Mouse (Mus musculus): ENCODE data around the gene Dgkh.

The Dgkh gene

DNA sequence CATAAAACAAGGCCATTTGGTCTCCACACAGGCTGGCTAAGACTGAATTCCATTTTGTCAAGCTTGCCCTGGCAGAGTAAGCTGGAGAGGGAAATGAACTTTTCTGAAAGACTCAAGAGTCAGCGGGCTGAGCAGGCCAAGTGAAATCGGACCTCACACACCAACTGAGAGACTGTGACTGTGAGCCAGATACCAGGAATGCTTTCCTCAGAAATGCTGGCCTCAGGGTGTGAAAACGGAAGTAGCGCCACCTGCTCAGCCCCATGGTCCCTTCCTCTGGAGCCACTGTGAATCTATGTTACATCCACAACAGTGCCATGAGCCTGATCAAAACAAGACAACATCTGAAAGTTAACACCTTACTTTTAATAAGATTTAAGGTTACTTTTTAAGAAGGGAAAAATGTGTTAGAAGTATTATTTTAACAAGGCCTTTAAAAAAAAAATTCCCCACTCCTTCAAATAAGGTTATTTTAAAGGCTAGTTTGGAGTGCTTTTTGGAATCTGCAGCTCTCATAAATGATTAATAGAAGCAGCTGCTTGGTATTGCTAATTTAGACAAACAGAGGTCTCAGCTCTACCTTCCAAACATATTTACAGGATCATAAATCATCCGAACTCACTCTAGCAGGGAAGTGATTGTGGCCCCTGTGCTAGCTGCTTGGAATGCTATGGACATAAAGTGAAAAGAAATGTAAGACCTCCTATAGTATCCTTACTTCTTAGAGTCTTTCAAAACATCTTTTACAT, 193.8 kb downstream of the Dgkh start:
- DNase-seq (ENCODE audit: low spot score in 2 of 2), result no peak

DNA sequence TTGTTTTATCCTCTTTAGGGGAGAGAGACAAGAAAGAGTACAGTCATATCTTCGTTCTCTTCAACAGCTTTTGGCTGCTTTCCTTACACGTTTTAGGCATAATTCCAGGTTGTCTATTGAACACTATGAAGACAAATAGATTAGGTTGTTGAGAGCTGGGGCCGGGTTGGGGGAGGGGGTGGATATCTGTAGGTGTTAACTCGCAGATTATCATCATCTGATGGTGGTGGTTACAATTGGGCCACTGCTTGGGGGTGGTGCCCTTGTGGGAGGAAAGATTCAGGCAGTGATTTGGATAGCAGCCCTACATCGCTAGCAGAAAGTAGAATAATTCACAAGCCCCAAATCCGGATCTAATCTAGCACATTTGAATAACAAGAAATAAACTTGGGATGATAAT, 195.0 kb downstream of the Dgkh start:
- no peak for DNase-seq (ENCODE audit: low spot score in 2 of 2)

DNA sequence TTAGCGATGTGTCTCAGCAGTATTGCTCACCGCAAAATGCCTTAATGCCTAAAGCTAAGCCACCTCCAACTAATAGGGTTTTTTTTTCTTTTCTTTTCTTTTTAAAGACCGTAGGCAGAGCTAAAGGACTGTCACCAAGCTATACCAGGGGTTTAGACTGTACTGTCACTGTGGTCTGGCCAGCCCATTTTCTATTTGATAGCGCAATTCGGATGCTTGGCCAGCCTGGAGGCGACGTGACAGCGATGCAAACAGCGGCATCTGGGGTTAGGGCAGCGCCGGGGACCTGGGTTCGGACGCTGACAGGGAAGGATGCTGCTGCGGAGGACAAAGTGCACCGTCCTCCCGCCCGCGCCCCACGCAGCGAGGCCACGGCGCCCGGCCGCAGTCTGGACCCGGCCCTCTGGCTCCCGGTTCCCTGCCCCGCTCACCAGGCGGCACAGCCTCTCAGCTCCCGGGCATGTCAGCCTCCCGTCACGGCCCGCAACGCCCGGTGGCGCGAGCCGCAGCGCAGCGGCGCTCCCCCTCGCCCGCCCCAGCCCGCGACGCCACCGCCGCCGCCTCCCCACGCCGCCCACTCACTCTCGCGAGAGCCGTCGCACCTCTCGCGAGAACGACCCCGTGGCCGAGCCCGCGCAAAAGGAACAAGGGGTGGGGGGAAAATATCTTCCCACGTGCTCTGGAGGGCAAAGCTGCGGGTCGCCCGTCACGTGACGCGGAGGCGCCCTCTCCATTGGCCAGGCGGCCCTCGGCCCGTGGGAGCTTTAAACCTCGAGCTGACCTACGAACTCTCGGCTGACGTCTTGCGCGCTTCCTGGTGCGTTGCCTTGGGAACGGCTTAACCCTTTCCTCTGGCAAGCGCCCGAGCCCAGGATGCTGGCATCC, 196.1 kb downstream of the Dgkh start, which contains the start of gene Akap11:
TSS of gene Akap11 (minus strand) at position 528 of the 885 bp plus-strand sequence.
- peak; percentile 76 to 89 for DNase-seq (ENCODE audit: low spot score in 2 of 2)

DNA sequence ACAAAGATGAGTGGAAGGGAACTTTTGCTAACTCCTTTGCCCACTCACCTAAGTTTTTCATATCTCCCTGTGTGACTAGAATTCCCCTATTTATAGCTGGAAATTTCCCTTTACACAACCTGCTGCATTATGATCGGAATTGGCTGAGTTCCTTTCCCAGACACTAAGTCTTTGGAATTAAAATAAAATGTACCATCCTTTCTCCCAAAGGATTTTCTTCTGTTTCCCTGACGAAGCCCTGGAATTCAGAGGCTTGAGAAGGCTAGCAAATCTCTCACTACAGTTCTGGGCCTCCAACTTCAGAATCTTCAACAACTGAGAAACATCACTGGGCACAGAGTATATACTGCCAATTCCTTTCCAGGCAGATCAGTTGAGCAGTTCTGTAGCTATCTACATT, 197.2 kb downstream of the Dgkh start:
- no peak for DNase-seq (ENCODE audit: low spot score in 2 of 2)

DNA sequence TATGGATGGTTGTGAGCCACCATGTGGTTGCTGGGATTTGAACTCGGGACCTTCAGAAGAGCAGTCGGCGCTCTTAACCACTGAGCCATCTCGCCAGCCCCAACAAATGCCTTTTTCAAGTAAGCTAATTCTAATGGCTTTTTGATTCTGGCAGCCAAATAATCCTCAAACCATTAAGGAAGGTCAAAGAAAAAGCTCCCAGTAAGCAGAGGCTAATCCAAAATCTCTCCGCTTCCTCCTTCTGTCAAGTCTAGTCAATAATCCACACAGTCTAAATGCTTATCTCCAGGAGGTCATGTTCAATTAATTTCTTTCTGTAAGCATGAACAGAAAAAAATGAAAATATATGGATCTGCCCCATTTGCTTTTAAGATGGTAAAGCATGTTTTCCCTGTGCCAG, 197.9 kb downstream of the Dgkh start:
- DNase-seq (ENCODE audit: low spot score in 2 of 2), result no peak

DNA sequence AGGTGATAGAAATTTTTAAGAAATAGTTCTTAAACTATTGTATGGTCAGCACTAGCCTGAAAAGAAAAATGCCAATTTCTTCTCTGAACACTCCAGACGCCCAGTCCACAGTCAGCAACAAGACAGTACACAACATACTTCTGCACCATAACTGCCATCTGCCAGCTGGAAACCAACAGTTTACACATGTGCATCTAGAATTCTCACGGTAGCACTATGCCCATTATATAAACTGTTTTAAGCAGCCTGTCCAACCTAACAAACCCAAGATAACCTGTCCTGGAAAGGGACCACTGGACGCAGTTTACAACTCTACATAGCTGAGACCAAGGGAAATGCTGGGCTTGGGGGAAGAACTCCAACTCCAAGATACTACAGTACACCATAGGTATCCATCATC, 198.9 kb downstream of the Dgkh start:
- DNase-seq (ENCODE audit: low spot score in 2 of 2), result no peak

DNA sequence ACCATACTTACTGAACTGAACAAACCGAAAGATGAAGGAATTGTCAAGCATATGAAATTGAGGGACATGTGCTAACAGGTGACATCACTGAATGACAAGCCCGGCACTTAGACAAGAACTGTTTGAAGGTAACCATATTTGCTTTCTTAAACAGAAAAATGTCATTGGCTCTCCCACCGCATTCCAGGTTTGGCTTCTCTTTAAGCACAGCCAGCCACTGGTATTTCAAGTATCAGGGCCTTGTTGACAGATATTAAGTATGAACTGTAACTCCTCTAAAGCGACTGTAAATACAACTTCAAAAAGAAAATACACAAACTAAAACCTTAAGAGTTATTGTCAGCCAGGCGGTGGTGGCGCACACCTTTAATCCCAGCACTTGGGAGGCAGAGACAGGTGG, 200.2 kb downstream of the Dgkh start:
- DNase-seq (ENCODE audit: low spot score in 2 of 2), result no peak

DNA sequence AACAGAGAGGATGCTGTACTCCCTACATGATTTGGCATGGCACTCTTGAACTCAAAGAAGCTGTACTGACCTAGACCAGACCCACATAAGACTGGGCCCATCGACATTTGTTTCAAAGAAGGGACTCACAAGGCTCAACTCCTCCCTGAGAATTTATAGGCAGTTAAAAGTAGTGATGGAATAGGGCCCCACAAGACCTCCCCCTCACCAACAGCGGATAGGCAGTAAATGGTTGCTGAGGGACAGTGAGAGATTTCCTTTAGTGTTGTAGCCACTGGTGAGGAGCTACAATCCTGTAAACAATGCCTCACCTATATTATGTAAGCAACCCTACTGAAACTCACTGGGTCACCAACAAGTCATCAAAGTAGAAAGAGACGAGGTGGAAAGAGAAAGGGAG, 202.3 kb downstream of the Dgkh start:
- no peak for DNase-seq (ENCODE audit: low spot score in 2 of 2)

DNA sequence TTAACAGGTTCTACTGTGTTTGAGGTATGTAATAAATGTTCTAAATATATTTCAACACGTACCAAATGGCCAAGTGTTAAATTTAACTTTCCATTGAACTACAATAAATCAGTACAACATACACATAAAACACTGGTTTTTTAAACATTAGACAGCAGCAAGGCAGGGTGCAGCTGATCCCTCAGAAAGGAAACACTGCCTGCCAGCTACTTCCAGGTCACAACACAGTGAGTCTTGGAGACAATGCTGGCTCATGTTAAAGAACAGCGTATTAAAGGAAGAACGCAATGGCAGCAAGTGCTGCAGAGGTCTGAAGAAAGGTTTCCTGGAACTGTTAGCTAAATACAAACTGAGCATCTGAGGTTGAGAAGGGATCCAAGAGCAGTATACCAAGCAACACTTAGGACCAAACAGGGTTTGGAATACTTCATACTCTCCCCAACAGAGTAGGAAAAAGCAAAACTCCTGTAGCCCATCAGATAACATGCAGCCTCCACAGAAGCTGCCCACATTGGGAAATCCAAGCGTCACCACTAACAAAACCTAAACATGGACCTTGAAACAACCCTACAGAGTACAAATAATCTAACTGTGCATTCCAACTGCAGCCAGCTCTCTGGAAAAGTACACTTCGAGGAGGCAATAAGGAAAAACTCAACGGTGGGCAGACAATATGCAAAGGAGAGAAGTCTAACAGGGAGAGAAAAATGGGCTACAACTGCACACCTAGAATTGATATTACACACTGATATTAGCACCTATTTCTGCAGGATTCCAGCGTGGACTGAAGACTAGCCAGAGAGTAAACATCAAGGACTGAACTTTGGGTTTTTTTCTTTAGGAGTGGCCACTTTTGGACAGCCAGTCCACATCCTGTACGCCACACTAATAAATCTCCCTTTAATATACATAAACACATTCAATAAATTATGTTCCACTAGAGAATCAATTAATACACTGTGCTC, 203.8 kb downstream of the Dgkh start:
- no peak for DNase-seq (ENCODE audit: low spot score in 2 of 2)

DNA sequence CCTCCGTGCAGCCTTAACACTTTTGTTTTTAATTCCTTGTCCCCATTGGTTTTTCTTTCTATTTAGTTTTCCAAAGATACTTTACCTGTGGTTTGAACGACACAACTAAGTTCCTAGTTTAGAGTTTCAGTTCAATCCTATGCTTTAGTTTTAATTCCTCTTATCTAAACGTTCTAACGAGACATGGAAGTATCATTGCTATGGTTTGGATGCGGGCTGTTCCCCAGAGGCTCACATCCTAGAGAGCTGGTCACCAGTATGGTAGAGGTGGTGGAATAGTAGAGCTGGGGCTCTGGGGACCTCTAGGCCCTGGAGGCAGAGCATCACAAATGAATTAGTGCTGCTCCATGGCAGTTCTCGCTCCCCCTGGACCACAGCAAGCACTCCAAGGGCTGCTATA, 205.7 kb downstream of the Dgkh start:
- no peak for DNase-seq (ENCODE audit: low spot score in 2 of 2)

DNA sequence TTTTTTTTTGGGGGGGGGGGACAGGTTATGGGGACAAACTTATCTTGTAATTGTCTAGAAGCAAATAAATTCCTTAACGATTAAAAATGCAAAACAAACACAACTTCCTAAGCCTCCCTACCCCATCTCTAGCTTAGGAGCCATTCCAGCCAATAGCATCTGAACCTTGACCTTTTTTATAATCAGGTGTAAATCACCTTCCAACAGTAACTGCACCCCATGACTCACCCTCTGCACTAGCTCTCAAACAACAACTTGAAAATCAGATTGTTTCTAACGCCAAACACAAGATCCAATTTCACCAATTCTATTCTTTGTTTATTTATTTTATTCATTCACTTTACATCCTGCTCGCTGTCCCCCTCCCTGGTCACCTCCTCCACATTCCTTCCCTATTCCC, 206.1 kb downstream of the Dgkh start:
- DNase-seq (ENCODE audit: low spot score in 2 of 2), result no peak

DNA sequence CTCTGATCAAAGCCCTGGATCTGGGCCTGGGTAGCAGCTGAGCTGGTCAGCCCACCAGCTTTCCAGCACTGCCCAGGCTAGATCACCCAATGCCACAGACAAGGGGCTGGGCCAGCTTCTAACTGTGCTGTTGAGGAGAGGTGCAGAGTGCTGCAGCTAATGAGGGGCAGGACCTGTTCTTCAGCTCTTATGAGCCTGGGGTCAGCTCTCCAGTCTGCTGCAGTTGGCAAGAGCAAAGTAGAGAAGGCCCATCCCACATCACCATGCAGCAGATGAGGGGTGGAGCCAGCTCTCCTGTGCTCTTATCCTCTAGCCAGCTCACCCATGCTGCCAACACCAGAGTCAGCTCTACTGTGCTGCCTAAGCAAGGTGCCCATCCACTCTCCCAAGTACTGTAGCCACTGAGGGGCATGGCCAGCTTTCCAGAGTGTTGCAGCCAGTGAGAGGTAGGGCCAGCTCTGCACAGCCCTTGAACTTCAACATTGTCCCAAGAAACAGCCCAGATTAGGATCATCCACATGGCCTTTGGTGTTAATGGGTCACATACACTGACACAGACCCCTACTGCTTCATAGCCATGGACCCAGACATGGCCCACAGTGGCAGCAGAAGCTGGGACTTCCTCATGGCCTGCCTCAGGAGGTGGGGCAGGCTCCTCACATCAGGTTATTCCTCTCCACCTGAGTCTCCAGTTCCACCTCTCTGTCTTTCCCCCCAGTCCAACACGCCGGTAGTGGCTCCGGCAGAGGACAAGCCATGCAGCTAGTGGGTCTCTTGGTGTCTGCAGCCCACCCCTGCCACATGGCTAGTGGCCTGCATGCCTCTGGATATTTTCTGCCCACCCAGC, 206.7 kb downstream of the Dgkh start:
- no peak for DNase-seq (ENCODE audit: low spot score in 2 of 2)

DNA sequence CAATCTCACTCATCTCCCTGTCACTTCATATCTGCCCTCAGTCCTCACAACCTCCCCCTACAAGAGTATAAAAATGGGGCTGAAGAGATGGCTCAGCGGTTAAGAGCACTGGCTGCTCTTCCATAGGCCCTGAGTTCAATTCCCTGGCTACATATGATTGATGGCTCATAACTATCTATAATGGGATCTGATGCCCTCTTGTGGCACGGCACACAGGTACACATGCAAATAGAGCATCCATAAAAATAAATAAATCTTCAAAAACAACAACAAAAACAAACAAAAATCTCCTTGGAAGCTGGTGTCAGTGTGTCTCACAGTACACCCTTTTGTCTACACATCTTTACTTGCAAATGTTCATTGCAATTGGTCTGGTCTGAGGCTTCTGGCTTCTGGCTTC, 207.5 kb downstream of the Dgkh start:
- no peak for DNase-seq (ENCODE audit: low spot score in 2 of 2)

DNA sequence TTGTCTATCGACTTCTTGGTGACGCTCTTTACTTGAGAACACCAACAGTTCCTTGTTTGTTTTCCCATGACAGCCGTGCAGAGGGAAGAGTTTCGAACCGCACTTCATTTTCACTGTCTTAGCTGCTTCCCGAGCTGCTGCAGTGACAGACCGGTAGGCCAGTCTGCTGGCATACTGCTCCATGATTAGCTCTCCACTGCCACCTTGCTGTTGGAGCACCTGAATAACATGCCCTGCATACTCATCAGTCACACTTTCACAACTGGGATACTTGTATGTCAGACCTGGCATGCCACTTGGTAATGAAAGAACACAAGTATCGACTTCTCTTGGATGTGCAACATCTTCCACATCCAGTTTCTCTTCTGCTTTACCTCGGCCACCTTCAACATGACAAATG, 221.9 kb downstream of the Dgkh start:
- no peak for DNase-seq (ENCODE audit: low spot score in 2 of 2)

DNA sequence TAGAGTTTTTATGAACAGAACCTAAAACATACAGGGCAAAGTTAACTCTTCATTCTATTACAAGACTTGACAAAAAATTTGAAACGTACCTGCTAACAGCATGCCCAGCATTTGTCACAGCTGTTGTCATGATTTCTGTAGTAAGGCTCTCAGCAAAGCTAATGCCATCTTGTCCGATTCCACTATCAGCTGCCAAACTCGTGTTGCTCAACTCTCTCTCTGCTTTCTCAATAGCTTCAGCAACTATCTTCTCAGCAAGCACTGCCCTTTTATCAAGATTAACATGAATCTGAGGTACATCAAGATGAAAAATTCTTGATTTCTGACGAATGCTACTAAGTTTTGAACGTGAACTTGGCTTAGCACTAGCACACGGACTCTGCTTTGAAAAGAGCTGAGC, 222.8 kb downstream of the Dgkh start:
- DNase-seq (ENCODE audit: low spot score in 2 of 2), result no peak

All from urinary bladder, adult 18-20 months (tissue).